Mouse (Mus musculus): ENCODE data around the gene Gm10424. TPM values are rescaled to one million over a fixed set of nuclear protein-coding genes. Genes with fewer than 3 reads are reported as not detected.
"Not testable (repeated sequence)": the region's sequence is repeated elsewhere in the genome, so short reads cannot be mapped to it uniquely, and the experiment has no call there.

The Gm10424 gene
- total RNA-seq (2015) (not detected in 2 replicates), total RNA-seq (2017) (not detected in 2 replicates)

DNA sequence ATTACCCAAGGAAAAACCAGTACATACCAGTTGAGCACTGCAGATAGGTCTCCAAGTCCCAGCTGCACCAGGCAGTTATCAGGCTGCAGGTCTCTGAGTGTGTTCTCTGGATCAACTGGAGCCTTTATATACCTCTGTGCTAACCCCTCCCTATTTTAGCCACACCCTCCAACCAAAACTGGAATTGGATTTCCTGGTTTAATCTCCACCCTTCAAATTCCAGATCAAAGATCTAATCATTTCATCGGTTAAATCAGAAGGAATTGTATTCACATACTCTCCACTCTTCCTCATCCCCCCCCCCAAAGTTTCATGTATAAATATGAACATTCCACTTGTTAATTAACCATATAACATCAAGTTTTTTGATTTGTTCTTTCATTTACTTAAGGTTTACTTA, at the start of gene Gm10424:
TSS of gene Gm10424 (minus strand) at position 101 of the 400 bp plus-strand sequence.
- ATAC-seq (ENCODE audit: poor library complexity, severe bottlenecking): not testable (repeated sequence)

DNA sequence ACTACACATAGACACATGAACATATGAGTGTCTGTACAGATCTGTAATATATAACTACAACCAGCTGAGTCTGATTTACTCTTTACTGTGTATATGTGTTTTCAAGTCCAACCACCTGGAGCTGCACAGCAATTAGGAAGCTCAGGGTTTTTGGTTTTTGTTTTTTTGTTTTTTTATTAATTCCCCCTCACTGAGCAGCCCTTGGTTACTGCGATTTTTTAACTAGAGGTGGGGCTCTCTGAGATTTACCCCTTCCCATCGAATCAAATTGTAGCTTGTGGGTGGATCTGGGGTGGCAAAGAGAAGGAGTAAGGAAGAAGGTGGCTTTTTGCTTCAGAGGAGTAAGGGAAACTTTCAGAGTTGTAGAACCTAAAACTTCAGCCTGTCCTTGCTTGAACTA, 33.0 kb upstream of the Gm10424 start, which contains the start of gene Gm3259:
TSS of gene Gm3259 (plus strand) at position 301 of the 400 bp plus-strand sequence.
- not testable (repeated sequence) for ATAC-seq (ENCODE audit: poor library complexity, severe bottlenecking)

Other genes starting within 250 kb of the Gm10424 start
- gene Gm7942, start 165.8 kb downstream of the Gm10424 start, total RNA-seq (2015): not detected in 2 replicates
- not detected in 2 replicates for gene Gm7942, start 165.8 kb downstream of the Gm10424 start, total RNA-seq (2017)
- gene Gm16513, start 90.1 kb downstream of the Gm10424 start, total RNA-seq (2015): not detected in 2 replicates
- gene Gm16513, start 90.1 kb downstream of the Gm10424 start, total RNA-seq (2017): not detected in 2 replicates
- not detected in 2 replicates for gene Gm3259, start 33.1 kb upstream of the Gm10424 start, total RNA-seq (2015)
- gene Gm3259, start 33.1 kb upstream of the Gm10424 start, total RNA-seq (2017): not detected in 2 replicates
- gene D5Ertd577e, start 184.0 kb upstream of the Gm10424 start, total RNA-seq (2015): not detected in 2 replicates
- not detected in 2 replicates for gene D5Ertd577e, start 184.0 kb upstream of the Gm10424 start, total RNA-seq (2017)
- gene Gm3286, start 238.0 kb upstream of the Gm10424 start, total RNA-seq (2015): not detected in 2 replicates
- gene Gm3286, start 238.0 kb upstream of the Gm10424 start, total RNA-seq (2017): not detected in 2 replicates

Measured in megakaryocyte, adult 5-6 weeks (primary cell).